Mouse (Mus musculus) liver (tissue): ENCODE data around the gene Fnbp1.

Source experiments
- DNase-seq: peaks from one replicate; pipeline ENCODE4 v3.0.0-alpha.2; 2020; ENCODE audit warnings: mixed read lengths

Gene Fnbp1

DNA sequence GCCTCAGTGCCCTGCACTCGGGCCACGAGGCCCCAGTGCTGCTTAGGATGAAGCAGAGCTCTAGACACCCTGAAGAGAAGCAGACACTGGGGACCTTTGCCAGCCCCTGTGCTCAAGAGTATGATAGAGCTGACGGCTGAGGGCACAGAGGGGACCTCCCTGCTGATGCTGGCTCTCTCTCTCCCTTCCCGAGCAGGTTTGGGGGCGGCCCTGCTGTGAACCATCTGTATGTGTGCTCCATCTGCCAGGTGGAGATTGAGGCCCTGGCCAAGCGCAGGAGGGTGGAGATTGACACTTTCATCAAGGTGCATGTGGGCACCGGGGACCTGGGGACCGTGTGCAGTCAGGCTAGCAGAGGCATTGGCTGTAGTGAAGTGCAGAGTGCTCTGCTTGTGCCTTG, 123.3 kb downstream of the Fnbp1 start:
- no peak for DNase-seq

- no peak for DNase-seq
Measured at GRCm38 (mm10) chr2:31017625-31018317, 124.0 kb downstream of the Fnbp1 start.

DNA sequence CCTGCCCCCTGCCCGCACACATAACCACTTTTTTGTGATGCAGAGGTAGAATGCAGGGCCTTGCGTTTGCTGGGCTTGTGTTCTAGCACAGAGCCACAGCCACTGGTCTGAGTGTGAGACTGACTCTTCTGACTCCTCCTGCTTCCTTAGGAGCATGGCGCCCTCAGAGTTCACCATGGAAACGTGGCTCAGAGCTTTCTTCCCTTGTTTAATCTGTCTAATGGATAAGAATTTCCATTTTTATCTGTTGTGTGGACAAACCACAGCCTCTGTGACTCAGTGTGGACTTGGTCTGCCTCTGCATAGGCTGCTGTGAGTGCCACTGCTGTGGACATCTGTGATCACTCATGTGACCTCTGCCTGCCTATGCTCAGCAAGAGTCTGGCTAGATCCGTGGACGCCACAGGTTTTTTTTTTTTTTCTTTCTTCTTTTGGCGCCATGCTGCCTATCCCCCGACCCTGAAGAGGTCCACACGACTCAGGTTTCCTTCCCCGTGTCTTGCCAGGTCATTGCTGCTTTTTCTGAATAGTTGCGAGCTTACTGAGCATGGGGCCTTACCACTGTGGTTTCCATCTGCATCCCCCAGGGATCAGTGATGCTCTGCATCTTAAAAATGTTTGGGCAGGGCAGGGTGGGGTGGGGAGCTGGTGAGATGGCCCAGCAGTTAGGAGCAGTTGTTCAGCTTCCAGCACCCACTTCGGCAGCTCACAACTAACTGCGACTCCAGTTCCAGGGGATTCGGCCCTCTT, 128.3 kb downstream of the Fnbp1 start:
- no peak for DNase-seq

GRCm38 (mm10) chr2:31007208-31007607, 134.6 kb downstream of the Fnbp1 start:
- no peak for DNase-seq

- peak; percentile 87 for DNase-seq
Measured at GRCm38 (mm10) chr2:31006434-31006833, 135.4 kb downstream of the Fnbp1 start.

DNA sequence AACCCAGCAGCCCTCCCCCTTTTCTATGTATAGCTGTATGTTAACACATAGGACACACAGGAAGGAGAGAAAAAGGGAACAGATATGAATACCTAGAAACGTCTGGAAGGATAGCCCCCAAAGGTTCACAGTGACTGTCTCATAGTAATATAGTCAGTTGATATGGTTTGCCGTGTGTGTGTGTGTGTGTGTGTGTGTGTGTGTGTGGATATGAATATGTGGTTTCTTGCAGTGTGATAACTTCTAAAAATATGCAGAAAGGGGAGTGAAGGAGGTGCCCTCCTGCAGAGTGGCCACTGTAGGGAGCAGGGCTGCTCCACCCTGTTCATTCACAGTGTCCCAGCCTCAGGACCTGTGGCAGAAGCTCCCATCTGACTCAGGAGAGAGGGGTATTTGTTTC, 136.4 kb downstream of the Fnbp1 start:
- peak; percentile 45 for DNase-seq

DNA sequence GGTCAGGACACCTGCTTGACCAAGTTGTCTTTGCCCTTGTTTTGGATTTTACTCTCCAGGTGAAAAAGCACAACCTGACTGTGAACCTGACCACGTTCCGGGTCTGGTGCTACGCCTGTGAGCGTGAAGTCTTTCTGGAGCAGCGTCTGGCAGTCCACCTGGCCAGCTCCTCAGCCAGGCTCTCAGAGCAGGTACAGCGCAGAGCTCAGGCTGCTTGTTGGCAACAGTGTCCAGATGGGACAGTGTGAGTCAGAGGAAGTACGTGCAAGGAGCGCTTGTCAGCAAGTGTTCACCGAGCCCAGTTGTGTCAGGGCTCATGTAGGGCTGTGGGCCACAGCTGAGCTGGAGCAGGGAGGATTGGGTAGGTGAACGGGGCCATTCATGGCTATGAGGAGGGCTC, 139.0 kb downstream of the Fnbp1 start:
- DNase-seq, result no peak

DNA sequence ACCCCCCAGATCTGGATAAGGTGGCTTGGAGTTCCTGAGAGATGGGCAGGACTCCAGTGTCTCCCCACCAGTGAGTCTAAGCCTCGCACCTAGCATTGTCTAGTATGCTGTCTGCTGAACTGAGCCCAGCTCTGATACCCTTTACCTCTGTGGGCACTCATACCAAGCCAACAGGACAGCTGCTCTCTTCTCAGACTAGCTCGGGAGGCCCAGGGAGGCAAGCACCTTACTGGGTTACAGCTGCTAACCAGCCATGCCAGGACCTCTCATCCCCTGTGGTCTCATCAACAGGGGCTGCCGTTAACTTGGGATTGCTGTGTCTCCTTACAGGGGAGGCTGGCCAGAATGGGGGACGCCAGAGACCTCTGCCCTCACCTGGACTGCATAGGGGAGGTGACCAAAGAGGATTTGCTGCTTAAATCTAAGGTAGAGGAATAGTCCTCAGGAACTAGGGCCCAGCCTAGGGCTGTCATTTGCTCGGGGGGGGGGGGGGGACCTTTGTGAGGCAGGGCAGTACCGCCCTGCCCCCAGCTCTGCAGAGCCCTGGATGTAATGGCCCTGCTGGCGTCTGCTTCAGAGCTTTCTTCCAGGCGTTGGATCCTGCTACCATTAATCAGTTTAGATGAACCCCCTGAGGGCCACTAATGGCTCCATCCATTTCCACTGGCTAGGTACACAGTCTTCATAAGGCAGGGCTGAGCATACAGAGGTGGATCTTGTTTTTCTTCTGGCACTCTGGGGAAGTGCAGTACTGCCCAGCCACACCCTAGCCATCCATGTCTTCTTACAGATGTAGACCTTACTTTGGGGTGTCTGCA, 143.2 kb downstream of the Fnbp1 start:
- DNase-seq, result no peak

- no peak for DNase-seq
Measured at GRCm38 (mm10) chr2:30995432-30995996, 146.3 kb downstream of the Fnbp1 start.

DNA sequence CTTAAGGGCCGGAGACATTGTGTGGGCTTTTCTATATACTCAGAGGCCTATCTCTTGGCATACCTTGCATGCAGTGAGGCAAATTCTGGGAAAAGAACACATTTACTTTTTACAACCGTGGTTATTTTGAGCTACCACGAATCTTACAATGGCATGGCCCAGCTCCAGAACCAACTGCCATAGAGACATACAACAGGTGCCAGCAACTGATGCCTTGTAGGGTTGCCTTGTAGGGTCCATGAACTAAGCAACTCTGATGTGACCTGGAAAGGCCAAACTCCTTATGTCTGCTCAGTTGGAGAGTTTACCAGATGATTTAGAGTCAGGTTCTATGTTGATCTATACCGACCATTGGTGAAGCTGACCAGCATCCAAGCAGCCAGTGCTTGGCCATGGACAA, 147.0 kb downstream of the Fnbp1 start:
- no peak for DNase-seq

GRCm38 (mm10) chr2:30990221-30990620, 151.6 kb downstream of the Fnbp1 start:
- no peak for DNase-seq

DNA sequence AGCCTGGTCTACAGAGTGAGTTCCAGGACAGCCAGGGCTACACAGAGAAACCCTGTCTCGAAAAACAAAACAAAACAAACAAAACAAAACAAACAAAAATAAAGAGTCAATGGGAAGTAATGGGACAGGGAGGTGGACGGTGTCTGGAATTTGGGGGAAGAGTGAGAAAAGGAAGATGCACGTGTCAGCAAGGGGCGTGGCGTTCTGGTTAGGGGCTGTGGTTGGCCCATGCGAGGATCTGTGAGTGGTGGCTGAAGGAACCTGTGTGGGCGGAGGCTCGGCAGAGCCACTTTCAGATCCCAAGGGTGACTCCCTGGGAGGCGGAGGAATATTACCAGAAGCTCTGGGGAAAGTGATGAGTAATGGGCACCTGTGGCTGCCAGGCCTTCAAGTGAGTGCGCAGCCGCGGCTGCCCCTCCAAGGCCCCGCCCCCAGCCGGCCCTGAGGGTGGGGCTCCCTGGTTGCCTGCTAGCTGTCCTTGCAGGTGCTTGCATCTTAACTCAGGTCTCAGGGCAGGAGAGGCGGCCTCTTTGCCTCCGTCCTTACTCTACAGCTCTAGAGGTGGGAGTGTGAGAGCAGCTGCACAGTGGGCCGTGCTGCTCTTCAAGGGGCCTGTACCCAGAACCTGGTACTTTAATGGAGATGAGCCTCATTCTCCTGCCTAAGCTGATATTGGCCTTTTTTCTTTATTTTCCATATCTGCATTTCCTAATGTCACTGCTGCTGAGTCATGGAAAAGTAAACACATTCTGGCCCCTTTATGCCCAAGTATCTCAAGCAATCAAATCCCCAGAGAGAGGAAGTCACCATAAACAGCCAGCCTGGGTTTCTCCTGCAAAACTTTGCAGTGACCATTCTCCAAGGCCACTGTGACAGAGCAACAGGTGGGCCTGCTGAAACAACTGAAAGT, 156.4 kb downstream of the Fnbp1 start:
- peak; percentile 79 for DNase-seq

- DNase-seq, result no peak
Measured at GRCm38 (mm10) chr2:30983024-30983423, 158.8 kb downstream of the Fnbp1 start.

GRCm38 (mm10) chr2:30981790-30982513, 159.9 kb downstream of the Fnbp1 start, which contains the start of the genes BC005624 and Usp20:
Gene BC005624 (minus strand): TSS chr2:30982201.
Gene Usp20 (plus strand): TSS chr2:30982279.
- peak; percentile 100 for DNase-seq
